Mouse (Mus musculus): ENCODE data around the gene Lgals4. TPM values are rescaled to one million over a fixed set of nuclear protein-coding genes. Genes with fewer than 3 reads are reported as not detected.

Lgals4 gene
- polyA plus RNA-seq, 1 experiment from 2014 or later: 4.2 TPM

GRCm38 (mm10) chr7:28816920-28817319 is 16.7 kb upstream of the Lgals4 start:
- H3K27me3 ChIP-seq (replicated peaks): no peaks in the 10 kb centered on the region
- H3K4me1 ChIP-seq (replicated peaks): peaks cover 93% of the 10 kb centered on the region
- H3K9me3 ChIP-seq (replicated peaks): no peaks in the 10 kb centered on the region
- H3K27ac ChIP-seq (ENCODE audit: poor library complexity, severe bottlenecking): no peak overlapping the region; the same call in 1 of the 2 replicates
- peaks cover 97% of the 10 kb centered on the region for H3K36me3 ChIP-seq
- H3K4me2 ChIP-seq: no peak overlapping the region
- no peak overlapping the region for H3K4me3 ChIP-seq
- ATAC-seq (ENCODE audit: insufficient number of reproducible peaks, low FRiP score): no peak
- WGBS: 90% methylated on average over 10 of the region's 10 CpGs
- peak overlapping the region; percentile 40 for H3K9ac ChIP-seq

- Histone ChIP-seq H3K9ac (peak overlapping the region; percentile 40; the same call in 1 of the 2 replicates), H3K36me3 (peaks cover 97% of the 10 kb centered on the region), H3K4me2 (0 out of 2 replicates have a peak overlapping the region, but pooled peaks have one; percentile 7), H3K27ac (ENCODE audit: poor library complexity, severe bottlenecking) (no peak overlapping the region; the same call in 1 of the 2 replicates), H3K27me3 (replicated peaks) (no peaks in the 10 kb centered on the region), H3K9me3 (replicated peaks) (no peaks in the 10 kb centered on the region), H3K4me3 (no peak overlapping the region), H3K4me1 (replicated peaks) (peaks cover 87% of the 10 kb centered on the region)
- ATAC-seq (ENCODE audit: insufficient number of reproducible peaks, low FRiP score): no peak
- 52% methylated on average over 6 of the region's 6 CpGs for WGBS
Observed at GRCm38 (mm10) chr7:28817524-28817923, 16.1 kb upstream of the Lgals4 start.

GRCm38 (mm10) chr7:28817957-28818356 is 15.7 kb upstream of the Lgals4 start:
- WGBS: 80% methylated on average over 4 of the region's 4 CpGs
- no peaks in the 10 kb centered on the region for H3K9me3 ChIP-seq (replicated peaks)
- peaks cover 83% of the 10 kb centered on the region for H3K4me1 ChIP-seq (replicated peaks)
- peaks cover 97% of the 10 kb centered on the region for H3K36me3 ChIP-seq
- no peaks in the 10 kb centered on the region for H3K27me3 ChIP-seq (replicated peaks)
- H3K9ac ChIP-seq: peak overlapping the region; percentile 40; the same call in 1 of the 2 replicates
- no peak overlapping the region; the same call in none of the 2 replicates for H3K27ac ChIP-seq (ENCODE audit: poor library complexity, severe bottlenecking)
- 0 out of 2 replicates have a peak overlapping the region, but pooled peaks have one; percentile 7 for H3K4me2 ChIP-seq
- ATAC-seq (ENCODE audit: insufficient number of reproducible peaks, low FRiP score): no peak
- no peak overlapping the region for H3K4me3 ChIP-seq

- peaks cover 78% of the 10 kb centered on the region for H3K4me1 ChIP-seq (replicated peaks)
- H3K36me3 ChIP-seq: peaks cover 94% of the 10 kb centered on the region
- no peak overlapping the region for H3K4me3 ChIP-seq
- no peaks in the 10 kb centered on the region for H3K9me3 ChIP-seq (replicated peaks)
- H3K27me3 ChIP-seq (replicated peaks): no peaks in the 10 kb centered on the region
- no peak overlapping the region for H3K9ac ChIP-seq
- no peak overlapping the region; the same call in 1 of the 2 replicates for H3K27ac ChIP-seq (ENCODE audit: poor library complexity, severe bottlenecking)
- no peak for ATAC-seq (ENCODE audit: insufficient number of reproducible peaks, low FRiP score)
- no peak overlapping the region for H3K4me2 ChIP-seq
- WGBS: 91% methylated on average over 18 of the region's 18 CpGs
Observed at GRCm38 (mm10) chr7:28818436-28818835, 15.2 kb upstream of the Lgals4 start.

- Histone ChIP-seq H3K27ac (ENCODE audit: poor library complexity, severe bottlenecking) (no peak overlapping the region; the same call in 1 of the 2 replicates), H3K9me3 (replicated peaks) (no peaks in the 10 kb centered on the region), H3K4me2 (no peak overlapping the region), H3K4me1 (replicated peaks) (peaks cover 73% of the 10 kb centered on the region), H3K4me3 (no peak overlapping the region), H3K27me3 (replicated peaks) (no peaks in the 10 kb centered on the region), H3K9ac (no peak overlapping the region), H3K36me3 (peaks cover 89% of the 10 kb centered on the region)
- no peak for ATAC-seq (ENCODE audit: insufficient number of reproducible peaks, low FRiP score)
- 67% methylated on average over 4 of the region's 4 CpGs for WGBS
Observed at GRCm38 (mm10) chr7:28818861-28819452, 14.7 kb upstream of the Lgals4 start.

- Histone ChIP-seq H3K4me1 (replicated peaks) (peaks cover 67% of the 10 kb centered on the region), H3K9me3 (replicated peaks) (no peaks in the 10 kb centered on the region), H3K9ac (0 out of 2 replicates have a peak overlapping the region, but pooled peaks have one; percentile 45), H3K36me3 (peaks cover 83% of the 10 kb centered on the region), H3K27me3 (replicated peaks) (no peaks in the 10 kb centered on the region), H3K27ac (ENCODE audit: poor library complexity, severe bottlenecking) (no peak overlapping the region), H3K4me2 (no peak overlapping the region), H3K4me3 (no peak overlapping the region)
- WGBS: 89% methylated on average over 4 of the region's 4 CpGs
- ATAC-seq (ENCODE audit: insufficient number of reproducible peaks, low FRiP score): no peak
Observed at GRCm38 (mm10) chr7:28819571-28819970, 14.1 kb upstream of the Lgals4 start.

GRCm38 (mm10) chr7:28820358-28821260 is 13.0 kb upstream of the Lgals4 start:
- ATAC-seq (ENCODE audit: insufficient number of reproducible peaks, low FRiP score): no peak

GRCm38 (mm10) chr7:28821261-28821831 is 12.3 kb upstream of the Lgals4 start:
- Histone ChIP-seq H3K36me3 (peaks cover 65% of the 10 kb centered on the region), H3K4me2 (no peak overlapping the region), H3K9ac (0 out of 2 replicates have a peak overlapping the region, but pooled peaks have one; percentile 30), H3K4me1 (replicated peaks) (peaks cover 60% of the 10 kb centered on the region), H3K4me3 (no peak overlapping the region), H3K9me3 (replicated peaks) (no peaks in the 10 kb centered on the region), H3K27me3 (replicated peaks) (no peaks in the 10 kb centered on the region), H3K27ac (ENCODE audit: poor library complexity, severe bottlenecking) (peak overlapping the region; percentile 52; the same call in 1 of the 2 replicates)
- WGBS: 60% methylated on average over 10 of the region's 10 CpGs
- no peak for ATAC-seq (ENCODE audit: insufficient number of reproducible peaks, low FRiP score)

More at GRCm38 (mm10) chr7:28820358-28821260, 13.0 kb upstream of the Lgals4 start:
- Histone ChIP-seq H3K4me1 (replicated peaks) (peaks cover 60% of the 10 kb centered on the region), H3K4me2 (no peak overlapping the region), H3K27me3 (replicated peaks) (no peaks in the 10 kb centered on the region), H3K4me3 (no peak overlapping the region), H3K36me3 (peaks cover 72% of the 10 kb centered on the region), H3K9ac (peak overlapping the region; percentile 39; the same call in 1 of the 2 replicates), H3K9me3 (replicated peaks) (no peaks in the 10 kb centered on the region), H3K27ac (ENCODE audit: poor library complexity, severe bottlenecking) (peak overlapping the region; percentile 52)
- WGBS: 71% methylated on average over 12 of the region's 12 CpGs

GRCm38 (mm10) chr7:28822556-28822955 is 11.1 kb upstream of the Lgals4 start:
- WGBS: 85% methylated on average over 1 of the region's 1 CpGs
- H3K4me1 ChIP-seq (replicated peaks): peaks cover 53% of the 10 kb centered on the region
- H3K4me3 ChIP-seq: no peak overlapping the region
- H3K4me2 ChIP-seq: no peak overlapping the region
- no peaks in the 10 kb centered on the region for H3K9me3 ChIP-seq (replicated peaks)
- no peaks in the 10 kb centered on the region for H3K27me3 ChIP-seq (replicated peaks)
- H3K36me3 ChIP-seq: peaks cover 56% of the 10 kb centered on the region
- peak overlapping the region; percentile 18; the same call in 1 of the 2 replicates for H3K27ac ChIP-seq (ENCODE audit: poor library complexity, severe bottlenecking)
- no peak for ATAC-seq (ENCODE audit: insufficient number of reproducible peaks, low FRiP score)
- no peak overlapping the region for H3K9ac ChIP-seq

- Histone ChIP-seq H3K9ac (no peak overlapping the region), H3K27me3 (replicated peaks) (no peaks in the 10 kb centered on the region), H3K4me2 (no peak overlapping the region), H3K36me3 (peaks cover 50% of the 10 kb centered on the region), H3K4me3 (no peak overlapping the region), H3K4me1 (replicated peaks) (peaks cover 47% of the 10 kb centered on the region), H3K27ac (ENCODE audit: poor library complexity, severe bottlenecking) (peak overlapping the region; percentile 25; the same call in 1 of the 2 replicates), H3K9me3 (replicated peaks) (no peaks in the 10 kb centered on the region)
- 53% methylated on average over 10 of the region's 10 CpGs for WGBS
- no peak for ATAC-seq (ENCODE audit: insufficient number of reproducible peaks, low FRiP score)
Observed at GRCm38 (mm10) chr7:28822993-28823903, 10.4 kb upstream of the Lgals4 start.
